Mouse (Mus musculus) bone marrow macrophage, adult 2 months (primary cell): Measurements from ENCODE around the gene Snx30.

ENCODE experiments used
- CTCF ChIP-seq: IDR thresholded peaks from 2 replicates; pipeline ENCODE4 v1.5.1; 2012; ENCODE audit warnings: low read depth, mild to moderate bottlenecking, low read length, moderate library complexity
- POLR2A ChIP-seq: IDR thresholded peaks from 2 replicates; pipeline ENCODE4 v1.6.1; 2012; ENCODE audit warnings: mild to moderate bottlenecking, low read depth, low read length, borderline replicate concordance

GRCm38 (mm10) chr4:59756332-59757082 is 49.1 kb upstream of the Snx30 start:
- TF ChIP-seq CTCF (no peak), POLR2A (no peak)
